Mouse (Mus musculus): ENCODE measurements around the gene C730034F03Rik. TPM values are rescaled to one million over a fixed set of nuclear protein-coding genes. Genes with fewer than 3 reads are reported as not detected.
A peak's percentile ranks its signal among the peaks of the same experiment; 100 is the strongest.

Gene C730034F03Rik
- polyA plus RNA-seq, 1 experiment = 0.73 TPM

DNA sequence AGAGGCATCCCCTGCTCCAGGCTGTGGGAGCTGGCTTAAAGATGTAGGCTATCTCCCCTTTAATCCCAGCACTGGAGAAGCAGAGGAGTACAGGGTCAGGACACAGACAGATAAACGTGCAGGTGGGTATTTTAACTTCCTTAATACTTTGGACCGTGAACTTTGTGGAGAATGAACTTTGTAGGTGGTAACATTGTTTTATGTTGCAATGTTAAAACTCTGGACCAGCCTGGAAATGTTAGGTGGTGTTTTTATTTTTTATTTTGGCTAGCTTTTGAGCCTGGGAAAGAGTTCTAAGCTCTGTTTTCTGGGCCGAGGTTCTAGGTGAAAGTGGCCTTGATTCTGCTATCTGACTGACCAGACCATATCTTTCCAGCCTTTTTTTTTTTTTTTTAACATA, 1.9 kb downstream of the C730034F03Rik start:
- 80% methylated on average over 3 of the region's 3 CpGs for WGBS
- no peak overlapping the region for H3K4me3 ChIP-seq (replicated peaks; ENCODE audit: extremely low read depth, low read depth, low read length)
- H3K4me1 ChIP-seq (ENCODE audit: control insufficient read depth, insufficient read depth, low read length) = 0 out of 2 replicates have a peak, but pooled peaks cover 3% of the 10 kb centered on the region
- no peak for DNase-seq
- TF ChIP-seq CTCF (IDR thresholded peaks at IDR 0.05; ENCODE audit: insufficient read depth, low read length) (no peak), POLR2A (IDR thresholded peaks at IDR 0.05; ENCODE audit: borderline replicate concordance, extremely low read depth, low read depth, low read length) (no peak)

DNA sequence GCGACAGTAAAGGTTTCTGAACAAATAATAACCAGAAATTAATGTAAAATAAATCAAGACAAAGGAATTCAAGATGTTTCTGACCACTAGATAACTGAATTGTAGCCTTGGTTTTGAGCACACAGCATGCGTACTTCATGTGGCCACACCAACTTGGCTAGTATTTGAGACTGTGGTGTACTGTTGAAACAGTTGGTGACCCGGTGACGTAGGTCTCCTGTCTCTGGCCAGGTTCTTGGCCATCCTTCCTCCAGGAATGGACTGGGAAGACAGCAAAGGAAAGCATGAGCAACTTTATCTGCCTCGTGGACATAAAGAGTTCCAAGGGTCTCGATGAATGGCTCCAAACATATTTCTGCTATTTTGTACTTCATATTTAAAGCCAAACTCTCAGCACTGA, 2.4 kb downstream of the C730034F03Rik start:
- DNase-seq = no peak
- Histone ChIP-seq H3K4me1 (ENCODE audit: control insufficient read depth, insufficient read depth, low read length) (0 out of 2 replicates have a peak, but pooled peaks cover 3% of the 10 kb centered on the region), H3K4me3 (replicated peaks; ENCODE audit: extremely low read depth, low read depth, low read length) (no peak overlapping the region)
- 90% methylated on average over 6 of the region's 6 CpGs for WGBS
- TF ChIP-seq POLR2A (IDR thresholded peaks at IDR 0.05; ENCODE audit: borderline replicate concordance, extremely low read depth, low read depth, low read length) (no peak), CTCF (IDR thresholded peaks at IDR 0.05; ENCODE audit: insufficient read depth, low read length) (no peak)

DNA sequence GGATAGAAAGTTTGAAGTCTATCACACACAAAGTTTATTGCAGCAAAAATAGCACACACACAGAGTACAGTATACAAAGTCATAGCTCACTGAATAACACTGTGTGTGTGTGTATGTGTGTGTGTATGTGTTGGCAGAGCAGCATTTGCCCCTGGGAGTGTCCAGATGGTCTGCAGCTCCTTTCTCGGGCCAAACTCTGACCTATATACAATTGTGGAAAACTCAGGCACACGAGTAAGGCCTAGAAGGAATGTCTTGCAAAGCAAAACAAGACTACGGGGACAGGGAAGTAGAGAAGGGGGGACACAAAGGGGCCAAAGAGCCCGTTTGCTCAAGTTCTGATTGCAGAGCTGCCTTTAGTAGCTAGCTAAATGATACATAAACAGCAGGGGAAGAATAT, 3.6 kb downstream of the C730034F03Rik start:
- no peak for TF ChIP-seq POLR2A (IDR thresholded peaks at IDR 0.05; ENCODE audit: borderline replicate concordance, extremely low read depth, low read depth, low read length)
- no peak for TF ChIP-seq CTCF (IDR thresholded peaks at IDR 0.05; ENCODE audit: insufficient read depth, low read length)
- WGBS = 78% methylated on average over 4 of the region's 4 CpGs
- Histone ChIP-seq H3K4me1 (ENCODE audit: control insufficient read depth, insufficient read depth, low read length) (0 out of 2 replicates have a peak, but pooled peaks cover 3% of the 10 kb centered on the region), H3K4me3 (replicated peaks; ENCODE audit: extremely low read depth, low read depth, low read length) (no peak overlapping the region)
- DNase-seq = no peak

DNA sequence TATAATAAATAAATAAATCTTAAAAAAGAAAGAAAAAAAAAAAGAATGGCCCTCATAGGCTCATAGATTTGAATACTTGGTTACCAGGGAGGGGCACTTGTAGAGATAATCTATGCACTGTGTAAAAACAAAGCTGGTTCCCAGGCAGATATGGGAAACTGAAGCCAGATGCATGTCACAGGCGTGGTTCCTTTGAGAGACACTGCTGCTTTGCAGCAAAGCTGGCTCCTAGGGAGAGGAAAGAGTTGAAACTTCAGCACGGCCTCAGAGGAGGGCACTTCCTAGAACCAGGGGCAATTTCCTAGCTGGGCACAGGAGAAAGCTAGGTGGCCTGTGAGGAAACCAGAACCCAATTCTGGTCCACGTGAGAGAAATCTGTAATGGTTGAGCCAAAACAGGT, 4.7 kb downstream of the C730034F03Rik start:
- 78% methylated on average over 3 of the region's 3 CpGs for WGBS
- Histone ChIP-seq H3K4me3 (replicated peaks; ENCODE audit: extremely low read depth, low read depth, low read length) (no peak overlapping the region), H3K4me1 (ENCODE audit: control insufficient read depth, insufficient read depth, low read length) (no peaks in the 10 kb centered on the region)
- DNase-seq = no peak
- TF ChIP-seq POLR2A (IDR thresholded peaks at IDR 0.05; ENCODE audit: borderline replicate concordance, extremely low read depth, low read depth, low read length) = no peak
- TF ChIP-seq CTCF (IDR thresholded peaks at IDR 0.05; ENCODE audit: insufficient read depth, low read length) = no peak

DNA sequence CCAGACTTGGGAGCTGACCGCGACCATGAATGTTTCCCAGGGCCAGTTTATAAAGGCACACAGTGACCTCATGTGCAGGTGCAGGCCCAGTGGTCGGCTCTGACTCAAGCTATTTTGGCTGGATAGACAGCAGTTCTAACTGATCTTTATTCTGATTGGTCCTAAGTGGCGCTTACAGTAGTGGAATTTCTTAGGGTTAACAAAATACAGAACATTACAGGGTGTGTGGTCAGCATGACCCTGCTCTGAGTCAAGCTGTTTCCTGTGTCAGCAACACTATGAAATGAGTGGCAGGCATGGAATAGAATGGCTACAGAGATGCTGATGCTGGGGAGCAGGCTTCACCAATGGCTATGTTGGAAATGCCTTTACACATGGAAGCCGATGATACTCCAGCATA, 6.5 kb downstream of the C730034F03Rik start:
- DNase-seq = no peak
- TF ChIP-seq POLR2A (IDR thresholded peaks at IDR 0.05; ENCODE audit: borderline replicate concordance, extremely low read depth, low read depth, low read length) (no peak), CTCF (IDR thresholded peaks at IDR 0.05; ENCODE audit: insufficient read depth, low read length) (no peak)
- Histone ChIP-seq H3K4me3 (replicated peaks; ENCODE audit: extremely low read depth, low read depth, low read length) (no peak overlapping the region), H3K4me1 (ENCODE audit: control insufficient read depth, insufficient read depth, low read length) (no peaks in the 10 kb centered on the region)
- WGBS = 86% methylated on average over 5 of the region's 5 CpGs

DNA sequence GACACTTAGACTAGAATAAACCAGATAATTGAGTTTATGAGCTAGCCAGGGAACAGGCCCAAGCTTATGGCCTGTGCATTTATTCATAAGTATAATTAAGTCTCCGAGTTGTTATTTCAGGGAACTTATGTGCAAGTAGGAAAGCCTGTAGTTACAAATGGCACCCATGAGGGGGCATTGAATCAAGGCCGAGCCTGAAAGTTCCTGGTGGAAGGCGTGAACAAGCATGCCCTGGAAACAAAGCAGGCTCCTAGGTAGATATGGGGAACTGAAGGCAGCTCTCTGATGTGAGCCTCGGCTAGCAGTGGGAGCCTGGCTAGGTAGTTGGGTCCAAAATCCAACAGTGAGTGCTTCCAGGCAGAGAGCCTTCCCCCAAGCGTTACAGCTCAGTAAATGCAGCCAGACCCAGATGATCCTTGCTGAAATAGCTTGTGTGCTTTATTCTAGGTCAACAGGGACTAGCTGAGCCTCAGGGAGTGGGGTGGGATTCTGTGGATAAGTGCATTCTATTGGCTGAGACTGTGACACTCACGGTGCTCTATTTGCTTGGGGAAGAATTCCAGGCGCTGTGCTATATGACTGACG, 13.2 kb downstream of the C730034F03Rik start:
- H3K4me1 ChIP-seq (ENCODE audit: control insufficient read depth, insufficient read depth, low read length) = no peaks in the 10 kb centered on the region
- no peak overlapping the region for H3K4me3 ChIP-seq (replicated peaks; ENCODE audit: extremely low read depth, low read depth, low read length)
- no peak for DNase-seq
- TF ChIP-seq CTCF (IDR thresholded peaks at IDR 0.05; ENCODE audit: insufficient read depth, low read length) (no peak), POLR2A (IDR thresholded peaks at IDR 0.05; ENCODE audit: borderline replicate concordance, extremely low read depth, low read depth, low read length) (no peak)
- 34% methylated on average over 8 of the region's 8 CpGs for WGBS

DNA sequence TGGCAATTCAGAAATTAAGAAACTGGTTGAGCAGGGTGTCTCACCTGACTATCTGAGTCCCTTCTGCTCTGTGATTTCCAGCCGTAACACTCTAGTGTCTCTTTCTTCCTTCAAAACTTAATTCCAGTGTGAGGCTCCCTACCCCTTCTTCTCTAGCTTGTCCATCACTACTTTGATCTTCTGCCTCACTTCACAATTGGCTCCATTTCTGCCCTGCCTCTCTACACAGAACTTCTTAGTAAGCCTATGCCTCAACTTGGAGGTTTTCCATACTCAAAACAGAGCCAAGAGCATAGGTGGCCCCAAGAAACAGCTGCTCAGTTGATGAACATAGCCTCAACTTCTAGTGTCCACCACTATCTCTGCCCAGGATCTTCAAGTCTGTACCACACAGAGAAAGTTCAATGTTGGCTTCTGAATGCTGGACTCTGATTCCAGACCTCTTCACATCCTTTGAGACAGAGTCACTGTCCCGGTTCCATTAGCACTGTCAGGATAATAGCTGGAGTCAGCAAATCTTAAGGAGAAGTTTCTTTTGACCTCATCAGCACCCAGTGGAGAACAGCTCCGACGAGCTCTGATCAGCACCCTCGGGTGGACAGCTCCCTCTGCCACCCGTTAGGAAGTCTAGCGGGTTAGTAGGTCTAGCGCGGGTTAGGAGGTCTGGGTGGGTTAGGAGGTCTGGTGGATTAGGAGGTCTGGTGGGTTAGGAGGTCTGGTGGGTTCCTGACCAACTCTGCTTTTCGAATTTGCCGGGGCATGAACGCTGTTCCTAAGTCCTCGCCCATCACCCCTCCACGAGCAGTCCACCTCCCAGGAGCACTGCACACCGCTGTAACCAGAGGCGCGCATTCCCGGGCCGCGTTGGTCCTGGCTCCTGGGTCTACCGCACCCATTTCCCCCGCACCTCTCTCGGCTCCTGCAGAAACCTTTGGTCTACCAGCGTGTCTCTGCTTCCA, 23.8 kb downstream of the C730034F03Rik start:
- WGBS = 5% methylated on average over 24 of the region's 24 CpGs
- DNase-seq = peak; percentile 42
- no peaks in the 10 kb centered on the region for H3K4me1 ChIP-seq (ENCODE audit: control insufficient read depth, insufficient read depth, low read length)
- no peak for TF ChIP-seq POLR2A (IDR thresholded peaks at IDR 0.05; ENCODE audit: borderline replicate concordance, extremely low read depth, low read depth, low read length)
- TF ChIP-seq CTCF (IDR thresholded peaks at IDR 0.05; ENCODE audit: insufficient read depth, low read length) = no peak
- H3K4me3 ChIP-seq (replicated peaks; ENCODE audit: extremely low read depth, low read depth, low read length) = no peak overlapping the region

DNA sequence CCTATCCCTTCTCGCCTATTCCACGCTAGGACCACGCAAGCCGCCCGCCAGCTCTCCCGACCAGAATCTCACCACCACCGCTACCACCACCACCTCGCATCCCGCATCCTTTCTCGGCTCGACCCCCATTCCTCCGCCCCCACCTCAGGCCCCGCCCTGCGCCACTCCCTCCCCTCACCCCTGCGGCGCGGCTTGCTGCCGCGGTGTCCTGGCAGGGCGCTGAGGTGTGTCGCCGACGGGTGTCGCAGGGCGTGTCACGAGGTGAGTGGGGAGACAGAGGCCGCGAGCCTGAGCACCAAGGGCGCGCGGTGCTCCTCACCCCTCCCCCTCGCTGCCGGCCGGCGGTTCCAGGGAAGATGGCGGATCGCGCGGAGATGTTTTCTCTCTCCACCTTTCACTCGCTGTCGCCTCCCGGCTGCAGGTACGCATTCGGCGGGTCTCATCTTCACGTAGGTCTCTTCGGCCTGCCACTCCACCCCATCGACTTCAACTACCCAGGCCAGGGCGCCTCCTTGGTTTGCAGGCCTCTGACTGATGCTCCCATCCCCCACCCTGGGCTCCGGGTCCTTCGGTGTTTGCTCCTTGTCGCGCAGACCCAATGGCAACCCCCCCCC, 24.6 kb downstream of the C730034F03Rik start, which contains the start of gene Mapk8ip2:
TSS of gene Mapk8ip2 (plus strand) at position 49 of the 614 bp plus-strand sequence.
- 2% methylated on average over 53 of the region's 53 CpGs for WGBS
- Histone ChIP-seq H3K4me1 (ENCODE audit: control insufficient read depth, insufficient read depth, low read length) (no peaks in the 10 kb centered on the region), H3K4me3 (replicated peaks; ENCODE audit: extremely low read depth, low read depth, low read length) (no peak within 1 kb of the TSS)
- TF ChIP-seq CTCF (IDR thresholded peaks at IDR 0.05; ENCODE audit: insufficient read depth, low read length) (no peak), POLR2A (IDR thresholded peaks at IDR 0.05; ENCODE audit: borderline replicate concordance, extremely low read depth, low read depth, low read length) (no peak)
- no peak for DNase-seq

DNA sequence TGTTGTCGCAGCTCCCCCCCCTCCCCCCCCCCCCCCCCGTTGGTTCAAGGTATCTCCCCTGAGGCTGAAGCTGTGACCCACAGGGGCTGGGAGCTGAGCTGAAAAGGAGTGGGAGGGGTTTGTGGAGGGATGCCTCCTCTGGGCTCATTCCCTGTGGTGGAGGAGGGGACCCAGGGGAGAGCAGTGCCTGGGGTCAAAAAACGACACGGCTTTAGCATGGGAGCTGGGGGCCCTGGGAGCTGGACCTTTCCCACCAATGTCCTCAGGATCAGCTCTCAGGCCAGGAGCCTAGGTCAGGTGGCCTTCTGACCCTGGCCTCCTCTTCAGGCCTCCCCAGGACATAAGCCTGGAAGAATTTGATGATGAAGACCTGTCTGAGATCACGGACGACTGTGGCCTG, 25.5 kb downstream of the C730034F03Rik start:
- DNase-seq = no peak
- TF ChIP-seq POLR2A (IDR thresholded peaks at IDR 0.05; ENCODE audit: borderline replicate concordance, extremely low read depth, low read depth, low read length) (no peak), CTCF (IDR thresholded peaks at IDR 0.05; ENCODE audit: insufficient read depth, low read length) (no peak)
- Histone ChIP-seq H3K4me3 (replicated peaks; ENCODE audit: extremely low read depth, low read depth, low read length) (no peak overlapping the region), H3K4me1 (ENCODE audit: control insufficient read depth, insufficient read depth, low read length) (no peaks in the 10 kb centered on the region)
- WGBS = 27% methylated on average over 4 of the region's 6 CpGs
